Mouse (Mus musculus): ENCODE data around the gene Olfm2. TPM values are rescaled to one million over a fixed set of nuclear protein-coding genes. Genes with fewer than 3 reads are reported as not detected.
A peak's percentile ranks its signal among the peaks of the same experiment; 100 is the strongest.
"Not testable (repeated sequence)": the region's sequence is repeated elsewhere in the genome, so short reads cannot be mapped to it uniquely, and the experiment has no call there.

Gene Olfm2
- polyA plus RNA-seq, 1 experiment from 2014 or later = 0.30 TPM

DNA sequence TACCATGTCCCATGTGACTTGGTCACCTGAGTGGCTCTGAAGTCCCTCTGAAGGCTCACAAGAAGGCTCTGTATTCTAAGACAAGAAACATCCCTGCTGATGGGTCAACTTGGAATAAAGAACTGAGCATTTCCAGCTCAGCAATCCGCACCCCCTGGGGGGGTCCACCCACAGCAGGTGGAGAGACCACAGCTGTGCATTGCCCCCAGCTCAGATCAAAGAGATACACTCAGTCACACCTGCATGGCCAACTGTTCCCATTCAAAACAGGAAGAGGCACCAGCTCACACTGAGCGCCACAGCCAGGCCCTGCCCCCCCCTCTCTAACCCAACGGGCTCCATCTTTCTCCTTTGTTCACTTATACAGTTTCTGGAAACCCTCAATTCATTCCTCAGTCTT, 109.9 kb downstream of the Olfm2 start:
- peaks cover 7% of the 10 kb centered on the region for H3K4me1 ChIP-seq (replicated peaks)
- no peak overlapping the region for H3K4me2 ChIP-seq
- no peak overlapping the region for H3K4me3 ChIP-seq (replicated peaks)
- peaks cover 21% of the 10 kb centered on the region for H3K36me3 ChIP-seq (replicated peaks)
- no peak overlapping the region for H3K27ac ChIP-seq (replicated peaks)
- no peaks in the 10 kb centered on the region for H3K9me3 ChIP-seq (replicated peaks)
- peak; percentile 23; the same call in 1 of the 2 replicates for ATAC-seq (ENCODE audit: insufficient read depth)
- H3K9ac ChIP-seq = no peak overlapping the region
- no peaks in the 10 kb centered on the region for H3K27me3 ChIP-seq
- 70% methylated on average over 3 of the region's 3 CpGs for WGBS (ENCODE audit: insufficient replicate concordance)

DNA sequence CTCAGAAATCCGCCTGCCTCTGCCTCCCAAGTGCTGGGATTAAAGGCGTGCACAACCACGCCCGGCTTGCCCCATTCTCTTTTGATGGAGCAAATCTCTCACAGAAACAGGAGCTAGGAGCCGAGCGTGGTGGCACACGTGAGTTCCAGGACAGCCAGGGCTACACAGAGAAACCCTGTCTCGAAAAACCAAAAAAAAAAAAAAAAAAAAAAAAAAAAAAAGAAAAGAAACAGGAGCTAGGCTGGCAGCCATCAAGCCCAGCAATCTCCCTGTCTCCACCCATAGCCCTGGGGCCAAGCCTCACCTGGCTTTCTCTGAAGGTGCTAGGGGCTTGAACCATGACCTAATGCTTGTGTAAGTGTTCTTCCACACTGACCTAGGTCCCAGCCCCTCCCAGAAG, 110.5 kb downstream of the Olfm2 start:
- peaks cover 21% of the 10 kb centered on the region for H3K36me3 ChIP-seq (replicated peaks)
- not testable (repeated sequence) for H3K9ac ChIP-seq; H3K9me3 ChIP-seq (replicated peaks); H3K4me1 ChIP-seq (replicated peaks); H3K27me3 ChIP-seq; H3K4me2 ChIP-seq; H3K27ac ChIP-seq (replicated peaks); ATAC-seq (ENCODE audit: insufficient read depth); H3K4me3 ChIP-seq (replicated peaks)
- WGBS (ENCODE audit: insufficient replicate concordance) = 76% methylated on average over 8 of the region's 8 CpGs

DNA sequence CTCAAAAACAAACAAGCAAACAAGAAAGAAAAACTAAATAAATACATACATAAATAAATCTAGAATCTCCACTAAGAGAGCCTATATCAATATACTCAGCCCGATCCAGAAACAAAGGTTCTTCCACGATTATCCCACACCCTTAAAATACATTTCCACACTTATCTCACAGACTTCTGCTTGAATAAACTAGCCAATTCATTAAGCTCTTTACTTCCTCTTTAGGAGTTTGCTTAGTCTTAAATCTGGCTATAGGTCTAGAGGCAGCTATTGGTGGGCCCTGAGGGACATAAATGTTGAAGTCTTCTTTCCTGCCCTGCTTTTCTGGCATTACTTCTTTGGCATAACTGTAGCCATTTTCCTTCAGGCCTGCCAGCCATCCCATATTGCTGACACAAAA, 114.8 kb downstream of the Olfm2 start:
- no peak for ATAC-seq (ENCODE audit: insufficient read depth)
- Histone ChIP-seq H3K9me3 (replicated peaks) (no peaks in the 10 kb centered on the region), H3K4me1 (replicated peaks) (no peaks in the 10 kb centered on the region), H3K27ac (replicated peaks) (no peak overlapping the region), H3K9ac (no peak overlapping the region), H3K4me2 (no peak overlapping the region), H3K4me3 (replicated peaks) (no peak overlapping the region), H3K27me3 (no peaks in the 10 kb centered on the region), H3K36me3 (replicated peaks) (no peaks in the 10 kb centered on the region)
- WGBS (ENCODE audit: insufficient replicate concordance) = 80% methylated on average over 2 of the region's 2 CpGs

Other genes starting within 250 kb of the Olfm2 start
- 12.3 and 12.9 TPM in 2 replicates for gene Zfp266, start 224.9 kb downstream of the Olfm2 start, polyA plus RNA-seq (2015; fragmentation: Nextera tagmentation; extraction: Ambion mirVana)
- 1.9 and 2.2 TPM in 2 replicates for gene Zfp846, start 165.1 kb downstream of the Olfm2 start, polyA plus RNA-seq (2015; fragmentation: Nextera tagmentation; extraction: Ambion mirVana)
- gene Ubl5, start 103.5 kb downstream of the Olfm2 start, polyA plus RNA-seq (2015; fragmentation: Nextera tagmentation; extraction: Ambion mirVana) = 181 and 228 TPM in 2 replicates
- gene Fbxl12, start 101.6 kb downstream of the Olfm2 start, polyA plus RNA-seq (2015; fragmentation: Nextera tagmentation; extraction: Ambion mirVana) = 4.5 and 4.9 TPM in 2 replicates
- gene Pin1, start 94.3 kb downstream of the Olfm2 start, polyA plus RNA-seq (2015; fragmentation: Nextera tagmentation; extraction: Ambion mirVana) = 23.1 and 23.5 TPM in 2 replicates
- gene Col5a3, start 68.7 kb upstream of the Olfm2 start, polyA plus RNA-seq (2015; fragmentation: Nextera tagmentation; extraction: Ambion mirVana) = 0.24 and 0.29 TPM in 2 replicates
- not detected in 2 replicates for gene Rdh8, start 72.2 kb upstream of the Olfm2 start, polyA plus RNA-seq (2015; fragmentation: Nextera tagmentation; extraction: Ambion mirVana)
- 5.0 and 7.0 TPM in 2 replicates for gene A230050P20Rik, start 122.3 kb upstream of the Olfm2 start, polyA plus RNA-seq (2015; fragmentation: Nextera tagmentation; extraction: Ambion mirVana)
- 9.1 and 10.6 TPM in 2 replicates for gene Angptl6, start 133.4 kb upstream of the Olfm2 start, polyA plus RNA-seq (2015; fragmentation: Nextera tagmentation; extraction: Ambion mirVana)
- 55.0 and 61.3 TPM in 2 replicates for gene Ppan, start 141.8 kb upstream of the Olfm2 start, polyA plus RNA-seq (2015; fragmentation: Nextera tagmentation; extraction: Ambion mirVana)
- 178 and 180 TPM in 2 replicates for gene Eif3g, start 152.3 kb upstream of the Olfm2 start, polyA plus RNA-seq (2015; fragmentation: Nextera tagmentation; extraction: Ambion mirVana)
- gene Dnmt1, start 213.5 kb upstream of the Olfm2 start, polyA plus RNA-seq (2015; fragmentation: Nextera tagmentation; extraction: Ambion mirVana) = 54.5 and 59.1 TPM in 2 replicates
- gene S1pr2, start 230.4 kb upstream of the Olfm2 start, polyA plus RNA-seq (2015; fragmentation: Nextera tagmentation; extraction: Ambion mirVana) = 4.2 and 4.8 TPM in 2 replicates

Measured in liver, embryonic 15.5 days (tissue).